Mouse (Mus musculus): ENCODE results near the gene Clic1. TPM values are rescaled to one million over a fixed set of nuclear protein-coding genes. Genes with fewer than 3 reads are reported as not detected.
A peak's percentile ranks its signal among the peaks of the same experiment; 100 is the strongest.
"Not testable (repeated sequence)": the region's sequence is repeated elsewhere in the genome, so short reads cannot be mapped to it uniquely, and the experiment has no call there.

Clic1 gene
- 62.4 and 72.1 TPM in 2 replicates for polyA plus RNA-seq (2015; fragmentation: Nextera tagmentation; extraction: Ambion mirVana)

DNA sequence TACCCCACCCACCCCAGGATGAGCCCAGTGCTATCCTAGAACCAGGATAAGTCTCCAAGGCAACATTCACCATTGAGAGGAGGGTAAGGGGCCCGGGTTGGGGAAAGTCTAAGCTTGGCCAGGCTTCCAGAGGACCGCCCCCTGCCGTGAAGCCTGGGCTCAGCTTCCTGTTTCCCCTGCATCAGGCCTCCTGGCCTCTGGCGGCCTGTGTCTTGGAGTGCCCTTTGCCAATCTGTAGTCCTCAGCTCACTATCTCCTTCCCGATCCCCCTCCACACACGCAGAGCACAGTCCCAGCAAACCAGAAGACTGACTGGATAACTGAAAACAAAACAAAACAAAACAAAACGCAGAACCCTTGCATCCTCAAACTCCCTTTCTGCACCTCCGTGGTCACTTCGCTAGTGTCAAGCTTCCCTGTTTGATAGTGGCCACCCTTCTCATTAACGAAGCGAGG lies at the start of gene Clic1:
TSS of gene Clic1 (plus strand) at position 406 of the 456 bp plus-strand sequence.
- peaks cover 32% of the 10 kb centered on the region for H3K4me1 ChIP-seq
- no peaks in the 10 kb centered on the region for H3K9me3 ChIP-seq
- peak within 1 kb of the TSS; percentile 54 for H3K4me2 ChIP-seq
- no peak for ATAC-seq (replicated peaks)
- H3K27ac ChIP-seq = peak within 1 kb of the TSS; percentile 83
- no peaks in the 10 kb centered on the region for H3K27me3 ChIP-seq (replicated peaks)
- H3K4me3 ChIP-seq = peak within 1 kb of the TSS; percentile 35
- H3K9ac ChIP-seq = peak within 1 kb of the TSS; percentile 47
- whole genome bisulfite sequencing = 5% methylated on average over 11 of the region's 11 CpGs
- H3K36me3 ChIP-seq (replicated peaks) = no peaks in the 10 kb centered on the region

DNA sequence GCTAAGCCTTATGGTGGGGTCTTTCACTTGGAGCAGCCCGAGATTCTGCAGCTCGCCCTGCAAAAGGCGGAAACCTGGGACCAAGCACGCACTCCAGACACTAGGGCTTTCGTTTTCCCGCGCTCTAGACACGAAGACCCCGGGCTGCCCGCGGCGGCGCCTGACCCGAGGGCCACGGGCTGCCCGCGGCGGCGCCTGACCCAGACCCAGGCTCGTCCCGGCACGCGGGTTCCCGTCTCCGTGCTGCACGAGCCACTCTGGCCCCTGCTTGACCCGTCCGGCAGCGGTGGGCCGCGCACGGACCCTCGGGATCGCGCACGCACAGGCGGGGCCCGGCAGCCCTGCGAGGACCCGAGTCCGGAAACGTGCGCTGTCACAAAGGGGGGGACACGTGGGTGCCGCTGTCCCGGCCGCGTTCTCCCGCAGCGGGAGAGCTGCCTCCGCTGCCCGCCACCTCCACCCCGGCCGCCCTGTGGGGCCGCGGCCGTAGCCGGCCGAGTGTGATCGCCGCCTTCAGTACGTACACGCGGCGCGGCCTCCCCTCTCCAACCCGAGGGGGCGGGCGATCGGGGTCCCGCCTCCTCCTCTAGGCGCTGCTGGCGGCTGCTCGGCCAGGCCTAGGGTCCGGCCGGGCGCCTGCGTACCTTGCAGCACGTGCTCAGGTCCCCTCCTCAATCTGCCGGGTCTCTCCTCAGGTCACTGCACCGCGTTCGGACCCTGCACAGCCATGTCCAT lies 48.9 kb upstream of the Clic1 start, which contains the start of gene Vars:
TSS of gene Vars (plus strand) at position 271 of the 735 bp plus-strand sequence.
- under 1% methylated on average over 75 of the region's 83 CpGs for WGBS

DNA sequence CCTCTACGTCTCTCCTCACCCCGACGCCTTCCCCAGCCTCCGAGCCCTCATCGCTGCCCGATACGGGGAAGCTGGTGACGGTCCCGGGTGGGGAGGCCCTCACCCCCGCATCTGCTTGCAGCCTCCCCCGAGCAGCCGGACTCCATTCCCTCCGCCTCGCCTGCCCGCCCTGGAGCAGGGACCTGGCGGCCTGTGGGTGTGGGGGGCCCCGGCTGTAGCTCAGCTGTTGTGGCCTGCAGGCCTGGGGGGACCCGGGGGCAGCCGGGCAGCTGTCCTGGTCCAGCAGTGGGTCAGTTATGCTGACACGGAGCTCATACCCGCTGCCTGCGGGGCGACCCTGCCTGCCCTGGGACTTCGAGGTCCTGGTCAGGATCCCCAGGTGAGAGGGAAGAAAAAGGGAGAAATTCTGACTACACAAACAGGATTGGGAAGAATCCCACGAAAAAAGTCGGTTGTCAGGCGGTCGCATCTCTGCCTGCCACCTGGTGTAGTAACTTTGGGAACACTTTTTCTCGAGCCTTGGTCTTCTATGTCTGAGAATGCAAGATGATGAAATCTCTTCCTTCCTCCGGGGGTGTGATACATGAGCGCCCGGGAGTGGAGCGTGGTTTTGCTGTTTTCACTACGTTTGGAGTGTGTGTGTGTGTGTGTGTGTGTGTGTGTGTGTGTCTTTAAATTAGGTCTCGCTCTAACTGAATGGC lies 48.2 kb upstream of the Clic1 start:
- peak; percentile 13; the same call in 1 of the 2 replicates for ATAC-seq (replicated peaks)
- under 1% methylated on average over 35 of the region's 35 CpGs for WGBS

More for the DNA sequence above, 48.9 kb upstream of the Clic1 start, which contains the start of gene Vars:
- H3K4me1 ChIP-seq = peaks cover 29% of the 10 kb centered on the region
- peak within 1 kb of the TSS; percentile 86 for H3K4me3 ChIP-seq
- peak within 1 kb of the TSS; percentile 94 for H3K4me2 ChIP-seq
- H3K36me3 ChIP-seq (replicated peaks) = peaks cover 9% of the 10 kb centered on the region; the same call in 1 of the 2 replicates
- H3K27ac ChIP-seq = peak within 1 kb of the TSS; percentile 98
- peak within 1 kb of the TSS; percentile 84 for H3K9ac ChIP-seq
- ATAC-seq (replicated peaks) = peak; percentile 92
- no peaks in the 10 kb centered on the region for H3K9me3 ChIP-seq
- H3K27me3 ChIP-seq (replicated peaks) = no peaks in the 10 kb centered on the region

DNA sequence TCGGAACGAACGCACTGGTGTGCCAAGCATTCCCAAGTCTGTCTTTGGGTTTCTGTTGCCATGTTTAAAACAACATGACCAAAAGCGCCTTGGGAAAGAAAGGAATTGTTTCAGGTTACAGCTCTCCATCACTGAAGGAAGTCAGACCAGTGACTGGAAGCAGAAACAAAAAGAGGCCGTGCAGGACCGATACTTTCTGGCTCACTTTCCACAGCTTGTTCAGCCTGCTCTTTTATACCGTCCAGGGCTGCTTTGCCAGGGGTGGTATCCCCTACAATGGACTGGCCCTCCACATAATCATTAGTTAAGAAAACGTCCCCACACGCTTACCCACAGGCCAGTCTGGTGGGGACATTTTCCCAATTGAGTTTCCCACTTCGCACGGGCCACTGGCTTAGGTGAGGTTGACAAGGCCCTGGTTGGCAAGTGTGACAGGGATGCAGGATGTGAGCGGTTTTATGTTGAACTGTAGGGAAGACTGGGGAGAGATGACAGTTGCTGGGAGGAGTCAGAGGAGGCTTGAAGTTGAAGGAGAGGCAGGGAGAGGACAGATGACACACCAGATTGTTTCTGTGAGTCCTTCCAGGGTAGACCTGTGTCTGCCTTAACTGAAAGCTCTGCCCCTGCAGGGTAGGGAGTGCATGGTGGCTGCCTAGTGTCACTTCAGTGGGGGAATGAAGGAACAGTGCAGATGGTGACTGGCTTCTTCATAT lies 47.5 kb upstream of the Clic1 start:
- H3K9ac ChIP-seq = peak overlapping the region; percentile 84
- H3K36me3 ChIP-seq (replicated peaks) = peaks cover 10% of the 10 kb centered on the region; the same call in 1 of the 2 replicates
- no peak for ATAC-seq (replicated peaks)
- H3K4me2 ChIP-seq = peak overlapping the region; percentile 94
- peaks cover 29% of the 10 kb centered on the region for H3K4me1 ChIP-seq
- no peaks in the 10 kb centered on the region for H3K27me3 ChIP-seq (replicated peaks)
- 12% methylated on average over 12 of the region's 12 CpGs for WGBS
- no peaks in the 10 kb centered on the region for H3K9me3 ChIP-seq
- H3K27ac ChIP-seq = 0 out of 2 replicates have a peak overlapping the region, but pooled peaks have one; percentile 98
- H3K4me3 ChIP-seq = peak overlapping the region; percentile 86

More for the DNA sequence above, 48.2 kb upstream of the Clic1 start:
- Histone ChIP-seq H3K4me2 (peak overlapping the region; percentile 94), H3K9me3 (no peaks in the 10 kb centered on the region), H3K4me3 (peak overlapping the region; percentile 86), H3K27me3 (replicated peaks) (no peaks in the 10 kb centered on the region), H3K36me3 (replicated peaks) (peaks cover 10% of the 10 kb centered on the region; the same call in 1 of the 2 replicates), H3K27ac (peak overlapping the region; percentile 98), H3K9ac (peak overlapping the region; percentile 84), H3K4me1 (peaks cover 29% of the 10 kb centered on the region)

GRCm38 (mm10) chr17:35003022-35003838 lies 46.5 kb upstream of the Clic1 start:
- H3K9me3 ChIP-seq = no peaks in the 10 kb centered on the region
- 79% methylated on average over 9 of the region's 9 CpGs for WGBS
- H3K4me3 ChIP-seq = no peak overlapping the region
- no peak overlapping the region for H3K4me2 ChIP-seq
- no peak for ATAC-seq (replicated peaks)
- H3K4me1 ChIP-seq = peaks cover 29% of the 10 kb centered on the region
- no peak overlapping the region; the same call in 1 of the 2 replicates for H3K9ac ChIP-seq
- no peaks in the 10 kb centered on the region for H3K27me3 ChIP-seq (replicated peaks)
- H3K36me3 ChIP-seq (replicated peaks) = peaks cover 10% of the 10 kb centered on the region; the same call in 1 of the 2 replicates
- H3K27ac ChIP-seq = no peak overlapping the region

- Histone ChIP-seq H3K36me3 (replicated peaks) (peaks cover 14% of the 10 kb centered on the region; the same call in 1 of the 2 replicates), H3K4me2 (no peak overlapping the region), H3K4me3 (no peak overlapping the region), H3K4me1 (peaks cover 29% of the 10 kb centered on the region), H3K27me3 (replicated peaks) (no peaks in the 10 kb centered on the region), H3K9me3 (no peaks in the 10 kb centered on the region), H3K9ac (no peak overlapping the region), H3K27ac (no peak overlapping the region)
- WGBS = 96% methylated on average over 17 of the region's 17 CpGs
- ATAC-seq (replicated peaks) = no peak
These were observed 45.6 kb upstream of the Clic1 start for GRCm38 (mm10) chr17:35004075-35004717.

GRCm38 (mm10) chr17:35005158-35005557 lies 44.6 kb upstream of the Clic1 start:
- H3K27me3 ChIP-seq (replicated peaks) = no peaks in the 10 kb centered on the region
- no peak for ATAC-seq (replicated peaks)
- H3K9ac ChIP-seq = no peak overlapping the region
- H3K4me2 ChIP-seq = no peak overlapping the region
- H3K27ac ChIP-seq = no peak overlapping the region
- H3K4me3 ChIP-seq = no peak overlapping the region
- peaks cover 15% of the 10 kb centered on the region; the same call in 1 of the 2 replicates for H3K36me3 ChIP-seq (replicated peaks)
- H3K9me3 ChIP-seq = no peaks in the 10 kb centered on the region
- H3K4me1 ChIP-seq = peaks cover 23% of the 10 kb centered on the region
- 93% methylated on average over 10 of the region's 10 CpGs for WGBS

DNA sequence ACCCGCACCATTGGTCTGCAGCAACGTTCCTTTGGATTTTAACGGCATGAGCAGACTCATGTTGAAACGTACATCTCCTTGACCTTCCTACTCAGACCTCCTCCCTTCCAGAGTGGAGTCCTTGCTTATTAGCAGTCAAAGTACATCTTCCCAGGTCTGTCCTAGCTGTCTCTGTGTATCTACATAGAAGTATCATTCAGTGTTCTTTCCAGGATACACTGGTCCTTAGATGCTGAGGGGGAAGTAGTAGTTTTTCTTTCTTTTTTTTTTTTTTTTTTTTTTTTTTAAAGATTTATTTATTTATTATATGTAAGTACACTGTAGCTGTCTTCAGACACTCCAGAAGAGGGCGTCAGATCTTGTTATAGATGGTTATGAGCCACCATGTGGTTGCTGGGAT lies 43.9 kb upstream of the Clic1 start:
- not testable (repeated sequence) for H3K9ac ChIP-seq; H3K9me3 ChIP-seq; H3K27me3 ChIP-seq (replicated peaks); H3K27ac ChIP-seq; ATAC-seq (replicated peaks); H3K4me3 ChIP-seq; H3K4me2 ChIP-seq
- WGBS = 98% methylated on average over 4 of the region's 5 CpGs
- Histone ChIP-seq H3K36me3 (replicated peaks) (peaks cover 23% of the 10 kb centered on the region), H3K4me1 (peaks cover 22% of the 10 kb centered on the region)

GRCm38 (mm10) chr17:35007387-35007991 lies 42.3 kb upstream of the Clic1 start:
- no peak overlapping the region for H3K4me2 ChIP-seq
- no peak overlapping the region for H3K9ac ChIP-seq
- no peak overlapping the region for H3K4me3 ChIP-seq
- peaks cover 11% of the 10 kb centered on the region for H3K4me1 ChIP-seq
- no peaks in the 10 kb centered on the region for H3K27me3 ChIP-seq (replicated peaks)
- WGBS = 97% methylated on average over 7 of the region's 7 CpGs
- no peaks in the 10 kb centered on the region for H3K9me3 ChIP-seq
- no peak overlapping the region for H3K27ac ChIP-seq
- no peak for ATAC-seq (replicated peaks)
- H3K36me3 ChIP-seq (replicated peaks) = peaks cover 38% of the 10 kb centered on the region

DNA sequence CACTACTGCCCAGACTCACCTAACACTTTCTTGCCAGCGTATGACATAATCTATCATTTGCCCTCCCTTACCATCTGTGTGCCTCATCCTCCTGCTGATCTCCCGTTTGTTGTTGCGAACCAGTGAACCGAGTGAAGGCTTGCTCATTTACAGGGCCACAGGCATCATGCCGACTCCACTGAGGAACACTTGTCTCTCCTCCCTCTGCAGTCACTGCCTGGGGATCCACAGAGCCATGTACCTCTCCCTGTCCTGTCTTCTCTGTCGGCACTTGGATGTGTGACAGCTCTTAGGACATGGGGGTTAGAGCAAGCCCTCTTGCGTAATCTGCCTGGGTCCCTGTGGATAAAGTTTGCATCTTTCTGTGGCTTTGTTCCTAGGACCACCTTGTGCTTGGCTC lies 40.2 kb upstream of the Clic1 start:
- H3K27me3 ChIP-seq (replicated peaks) = no peaks in the 10 kb centered on the region
- no peak overlapping the region for H3K4me3 ChIP-seq
- no peak for ATAC-seq (replicated peaks)
- peaks cover 57% of the 10 kb centered on the region for H3K36me3 ChIP-seq (replicated peaks)
- no peak overlapping the region for H3K4me2 ChIP-seq
- H3K9me3 ChIP-seq = no peaks in the 10 kb centered on the region
- 88% methylated on average over 7 of the region's 7 CpGs for WGBS
- no peak overlapping the region for H3K27ac ChIP-seq
- no peaks in the 10 kb centered on the region for H3K4me1 ChIP-seq
- no peak overlapping the region for H3K9ac ChIP-seq
